Mouse (Mus musculus) forebrain, embryonic 10.5 days (tissue): ENCODE measurements at regions not wholly inside any gene's neighbourhood (a gene's known extent, or its start where the extent isn't known, plus 50 kb on each side); places are given as distances from the start of the nearest gene placed in this dataset.

Experiments
- DNase-seq: peaks from one replicate; pipeline ENCODE4 v3.0.0-alpha.2; 2017; ENCODE audit warnings: low spot score; ENCODE audit errors: extremely low spot score
- H3K27ac ChIP-seq: fragments of 300-500 bp; sonication (generic); 2 replicates; pipeline ENCODE4 v1.5.1; 2016; ENCODE audit warnings: mild to moderate bottlenecking
- H3K27me3 ChIP-seq: fragments of 300-500 bp; sonication (generic); 2 replicates; pipeline ENCODE4 v1.6.1; 2016; ENCODE audit warnings: mild to moderate bottlenecking; ENCODE audit not compliant: poor library complexity, severe bottlenecking
- H3K36me3 ChIP-seq: fragments of 300-500 bp; sonication (generic); replicated peaks from 2 replicates; pipeline ENCODE4 v1.6.1; 2016; ENCODE audit warnings: mild to moderate bottlenecking, moderate library complexity
- H3K4me1 ChIP-seq: fragments of 300-500 bp; sonication (generic); 2 replicates; pipeline ENCODE4 v1.6.1; 2016
- H3K4me3 ChIP-seq: fragments of 300-500 bp; sonication (generic); 2 replicates; pipeline ENCODE4 v1.5.1; 2016; ENCODE audit warnings: mild to moderate bottlenecking, moderate library complexity
- H3K9me3 ChIP-seq: fragments of 300-500 bp; sonication (generic); 2 replicates; pipeline ENCODE4 v1.6.1; 2016; ENCODE audit warnings: mild to moderate bottlenecking, moderate library complexity
- WGBS: fragments of 180-500 bp; shearing (Covaris S2); methylation state at CpG from one replicate; pipeline ENCODE4 v1.1.7; 2016; 5-methylcytosine and 5-hydroxymethylcytosine counted together

GRCm38 (mm10) chr2:50677456-50677855 lies 380.9 kb upstream of the Mmadhc start:
- Histone ChIP-seq H3K27me3 (no peaks in the 10 kb centered on the region), H3K9me3 (0 out of 2 replicates have a peak, but pooled peaks cover 4% of the 10 kb centered on the region), H3K4me1 (no peaks in the 10 kb centered on the region), H3K36me3 (no peaks in the 10 kb centered on the region), H3K27ac (no peak overlapping the region), H3K4me3 (no peak overlapping the region)
- DNase-seq, result no peak
- 85% methylated on average over 1 of the region's 1 CpGs for WGBS

GRCm38 (mm10) chr2:50675736-50676550 lies 379.3 kb upstream of the Mmadhc start:
- no peaks in the 10 kb centered on the region for H3K36me3 ChIP-seq
- H3K4me3 ChIP-seq, result no peak overlapping the region
- H3K27me3 ChIP-seq, result no peaks in the 10 kb centered on the region
- H3K27ac ChIP-seq, result no peak overlapping the region
- H3K4me1 ChIP-seq, result no peaks in the 10 kb centered on the region
- 0 out of 2 replicates have a peak, but pooled peaks cover 4% of the 10 kb centered on the region for H3K9me3 ChIP-seq
- 89% methylated on average over 7 of the region's 7 CpGs for WGBS
- DNase-seq, result no peak

GRCm38 (mm10) chr2:50674856-50675175 lies 378.2 kb upstream of the Mmadhc start:
- Histone ChIP-seq H3K36me3 (no peaks in the 10 kb centered on the region), H3K9me3 (0 out of 2 replicates have a peak, but pooled peaks cover 4% of the 10 kb centered on the region), H3K4me3 (no peak overlapping the region), H3K27me3 (no peaks in the 10 kb centered on the region), H3K27ac (no peak overlapping the region), H3K4me1 (no peaks in the 10 kb centered on the region)
- no peak for DNase-seq
- 84% methylated on average over 3 of the region's 3 CpGs for WGBS

- 90% methylated on average over 7 of the region's 7 CpGs for whole genome bisulfite sequencing
- no peaks in the 10 kb centered on the region for H3K27me3 ChIP-seq
- H3K4me3 ChIP-seq, result no peak overlapping the region
- no peaks in the 10 kb centered on the region for H3K36me3 ChIP-seq
- H3K9me3 ChIP-seq, result 0 out of 2 replicates have a peak, but pooled peaks cover 4% of the 10 kb centered on the region
- no peak for DNase-seq
- H3K27ac ChIP-seq, result no peak overlapping the region
- H3K4me1 ChIP-seq, result no peaks in the 10 kb centered on the region
Observed at GRCm38 (mm10) chr2:50674151-50674855, 377.7 kb upstream of the Mmadhc start.

GRCm38 (mm10) chr2:50669297-50669696 lies 372.7 kb upstream of the Mmadhc start:
- DNase-seq, result no peak

GRCm38 (mm10) chr2:50668789-50669188 lies 372.2 kb upstream of the Mmadhc start:
- Histone ChIP-seq H3K27ac (no peak overlapping the region), H3K4me1 (no peaks in the 10 kb centered on the region), H3K4me3 (no peak overlapping the region), H3K27me3 (no peaks in the 10 kb centered on the region), H3K36me3 (no peaks in the 10 kb centered on the region), H3K9me3 (no peaks in the 10 kb centered on the region)
- DNase-seq, result no peak
- 83% methylated on average over 1 of the region's 1 CpGs for WGBS

More at GRCm38 (mm10) chr2:50669297-50669696, 372.7 kb upstream of the Mmadhc start:
- no peaks in the 10 kb centered on the region for H3K4me1 ChIP-seq
- no peak overlapping the region for H3K27ac ChIP-seq
- H3K9me3 ChIP-seq, result no peaks in the 10 kb centered on the region
- H3K4me3 ChIP-seq, result no peak overlapping the region
- H3K27me3 ChIP-seq, result no peaks in the 10 kb centered on the region
- no peaks in the 10 kb centered on the region for H3K36me3 ChIP-seq

- no peaks in the 10 kb centered on the region for H3K27me3 ChIP-seq
- no peak for DNase-seq
- H3K36me3 ChIP-seq, result no peaks in the 10 kb centered on the region
- H3K4me3 ChIP-seq, result no peak overlapping the region
- H3K4me1 ChIP-seq, result no peaks in the 10 kb centered on the region
- WGBS, result 81% methylated on average over 3 of the region's 3 CpGs
- H3K27ac ChIP-seq, result no peak overlapping the region
- no peaks in the 10 kb centered on the region for H3K9me3 ChIP-seq
Observed at GRCm38 (mm10) chr2:50667180-50667579, 370.6 kb upstream of the Mmadhc start.

- H3K27me3 ChIP-seq, result no peaks in the 10 kb centered on the region
- no peaks in the 10 kb centered on the region for H3K4me1 ChIP-seq
- H3K9me3 ChIP-seq, result no peaks in the 10 kb centered on the region
- 80% methylated on average over 1 of the region's 1 CpGs for WGBS
- no peak overlapping the region for H3K4me3 ChIP-seq
- H3K27ac ChIP-seq, result no peak overlapping the region
- no peaks in the 10 kb centered on the region for H3K36me3 ChIP-seq
- no peak for DNase-seq
Observed at GRCm38 (mm10) chr2:50662504-50662903, 365.9 kb upstream of the Mmadhc start.

GRCm38 (mm10) chr2:50660000-50660399 lies 363.4 kb upstream of the Mmadhc start:
- whole genome bisulfite sequencing, result 66% methylated on average over 2 of the region's 2 CpGs

GRCm38 (mm10) chr2:50657826-50658225 lies 361.2 kb upstream of the Mmadhc start:
- 94% methylated on average over 7 of the region's 7 CpGs for WGBS
- DNase-seq, result no peak
- Histone ChIP-seq H3K36me3 (no peaks in the 10 kb centered on the region), H3K4me3 (no peak overlapping the region), H3K27me3 (no peaks in the 10 kb centered on the region), H3K9me3 (no peaks in the 10 kb centered on the region), H3K4me1 (peaks cover 3% of the 10 kb centered on the region), H3K27ac (no peak overlapping the region)

More at GRCm38 (mm10) chr2:50660000-50660399, 363.4 kb upstream of the Mmadhc start:
- H3K4me1 ChIP-seq, result no peaks in the 10 kb centered on the region
- no peak overlapping the region for H3K27ac ChIP-seq
- H3K36me3 ChIP-seq, result no peaks in the 10 kb centered on the region
- H3K27me3 ChIP-seq, result no peaks in the 10 kb centered on the region
- no peaks in the 10 kb centered on the region for H3K9me3 ChIP-seq
- no peak overlapping the region for H3K4me3 ChIP-seq
- no peak for DNase-seq

GRCm38 (mm10) chr2:50656351-50656750 lies 359.8 kb upstream of the Mmadhc start:
- DNase-seq, result no peak
- no peak overlapping the region for H3K4me3 ChIP-seq
- H3K36me3 ChIP-seq, result no peaks in the 10 kb centered on the region
- peaks cover 3% of the 10 kb centered on the region for H3K4me1 ChIP-seq
- no peaks in the 10 kb centered on the region for H3K27me3 ChIP-seq
- 91% methylated on average over 6 of the region's 6 CpGs for WGBS
- H3K9me3 ChIP-seq, result no peaks in the 10 kb centered on the region
- no peak overlapping the region for H3K27ac ChIP-seq

- Histone ChIP-seq H3K9me3 (no peaks in the 10 kb centered on the region), H3K4me1 (peaks cover 7% of the 10 kb centered on the region), H3K27me3 (no peaks in the 10 kb centered on the region), H3K27ac (no peak overlapping the region), H3K36me3 (no peaks in the 10 kb centered on the region), H3K4me3 (no peak overlapping the region)
- WGBS, result 91% methylated on average over 7 of the region's 7 CpGs
- DNase-seq, result no peak
Observed at GRCm38 (mm10) chr2:50654953-50655324, 358.3 kb upstream of the Mmadhc start.

GRCm38 (mm10) chr2:50654221-50654952 lies 357.8 kb upstream of the Mmadhc start:
- H3K4me3 ChIP-seq, result no peak overlapping the region
- H3K27ac ChIP-seq, result no peak overlapping the region

More at GRCm38 (mm10) chr2:50654221-50654952, 357.8 kb upstream of the Mmadhc start:
- WGBS, result 78% methylated on average over 8 of the region's 8 CpGs
- H3K27me3 ChIP-seq, result no peaks in the 10 kb centered on the region
- H3K36me3 ChIP-seq, result no peaks in the 10 kb centered on the region
- no peak for DNase-seq
- H3K4me1 ChIP-seq, result peaks cover 12% of the 10 kb centered on the region
- H3K9me3 ChIP-seq, result no peaks in the 10 kb centered on the region
